Mouse (Mus musculus) MEL (cell line): Measurements from ENCODE around the gene Pdcl3. TPM values are rescaled to one million over a fixed set of nuclear protein-coding genes. Genes with fewer than 3 reads are reported as not detected.

Experiments
- DNase-seq: peaks from one replicate; pipeline ENCODE4 v3.0.0; 2011; ENCODE audit warnings: low read depth, low spot score
- H3K27ac ChIP-seq: 2 replicates; pipeline ENCODE4 v1.5.1; 2012; ENCODE audit warnings: low read depth, mild to moderate bottlenecking, control low read depth, low read length, moderate library complexity; ENCODE audit not compliant: control insufficient read depth
- H3K27me3 ChIP-seq, 2 experiments: fragments of 150-350 bp in 1 of 2; sonication (generic) in 1 of 2; 2 replicates each; pipeline ENCODE4 v1.6.1; 2012; ENCODE audit warnings: low read length in 2 of 2, mild to moderate bottlenecking in 2 of 2, improper control_type of control experiment in 1 of 2, moderate library complexity in 1 of 2; ENCODE audit not compliant: insufficient read depth in 2 of 2, control insufficient read depth in 1 of 2
- H3K36me3 ChIP-seq, 2 experiments: 2 replicates each; pipeline ENCODE4 v1.6.1; 2012 to 2014; ENCODE audit warnings: low read length in 2 of 2, improper control_type of control experiment in 1 of 2, inconsistent platforms in 1 of 2, mild to moderate bottlenecking in 1 of 2; ENCODE audit not compliant: insufficient read depth in 2 of 2, control insufficient read depth in 1 of 2
- H3K4me1 ChIP-seq, 2 experiments: fragments of 150-350 bp in 1 of 2; sonication (generic) in 1 of 2; 2 replicates each; pipeline ENCODE4 v1.6.1; 2012; ENCODE audit warnings: low read length in 2 of 2, improper control_type of control experiment in 1 of 2, mild to moderate bottlenecking in 1 of 2; ENCODE audit not compliant: insufficient read depth in 2 of 2, control insufficient read depth in 1 of 2
- H3K4me3 ChIP-seq, 2 experiments: fragments of 150-350 bp in 1 of 2; sonication (generic) in 1 of 2; 2 replicates each; pipeline ENCODE4 v1.5.1; 2012; ENCODE audit warnings: low read depth in 2 of 2, low read length in 2 of 2, mild to moderate bottlenecking in 2 of 2, moderate library complexity in 2 of 2, control low read depth in 1 of 2, improper control_type of control experiment in 1 of 2; ENCODE audit not compliant: control insufficient read depth in 1 of 2, insufficient read depth in 1 of 2
- H3K79me2 ChIP-seq: 2 replicates; pipeline ENCODE4 v1.6.1; 2012; ENCODE audit warnings: mild to moderate bottlenecking, low read length, moderate library complexity; ENCODE audit not compliant: control insufficient read depth, poor library complexity, insufficient read depth
- H3K9ac ChIP-seq: 2 replicates; pipeline ENCODE4 v1.6.1; 2012; ENCODE audit warnings: low read depth, mild to moderate bottlenecking, control low read depth, low read length, moderate library complexity; ENCODE audit not compliant: control insufficient read depth, poor library complexity, severe bottlenecking
- H3K9me3 ChIP-seq: fragments of 150-350 bp; sonication (generic); replicated peaks from 2 replicates; pipeline ENCODE4 v1.6.1; 2012; ENCODE audit warnings: mild to moderate bottlenecking, low read length, improper control_type of control experiment, moderate library complexity; ENCODE audit not compliant: insufficient read depth
- CHD1 ChIP-seq: IDR thresholded peaks from 2 replicates; pipeline ENCODE4 v1.6.1; 2012; ENCODE audit warnings: low read depth, mild to moderate bottlenecking, inconsistent platforms, low read length, improper control_type of control experiment
- E2F4 ChIP-seq: IDR thresholded peaks from 2 replicates; pipeline ENCODE4 v1.6.1; 2011; ENCODE audit warnings: low read depth, low read length, improper control_type of control experiment, borderline replicate concordance
- EP300 ChIP-seq, 2 experiments: IDR thresholded peaks; 2 replicates each; pipeline ENCODE4 v1.6.1; 2011; ENCODE audit warnings: improper control_type of control experiment in 2 of 2, low read length in 2 of 2, low read depth in 1 of 2, mild to moderate bottlenecking in 1 of 2
- ETS1 ChIP-seq: IDR thresholded peaks from 2 replicates; pipeline ENCODE4 v1.6.1; 2012; ENCODE audit warnings: low read depth, mild to moderate bottlenecking, inconsistent platforms, low read length, improper control_type of control experiment, moderate library complexity
- GABPA ChIP-seq: IDR thresholded peaks from 2 replicates; pipeline ENCODE4 v1.6.1; 2012; ENCODE audit warnings: low read depth, mild to moderate bottlenecking, inconsistent platforms, low read length, improper control_type of control experiment, moderate library complexity
- GATA1 ChIP-seq: IDR thresholded peaks from 2 replicates; pipeline ENCODE4 v1.6.1; 2011; ENCODE audit warnings: low read depth, low read length, improper control_type of control experiment
- HCFC1 ChIP-seq: IDR thresholded peaks from 2 replicates; pipeline ENCODE4 v1.6.1; 2012; ENCODE audit warnings: low read depth, mild to moderate bottlenecking, inconsistent platforms, low read length, improper control_type of control experiment, moderate library complexity
- JUND ChIP-seq: IDR thresholded peaks from 2 replicates; pipeline ENCODE4 v1.6.1; 2011; ENCODE audit warnings: low read depth, mild to moderate bottlenecking, improper control_type of control experiment, low read length
- NRF1 ChIP-seq: IDR thresholded peaks from 2 replicates; pipeline ENCODE4 v1.6.1; 2014; ENCODE audit warnings: low read depth, mild to moderate bottlenecking, inconsistent platforms, low read length, improper control_type of control experiment, moderate library complexity; ENCODE audit not compliant: poor library complexity, insufficient read depth, severe bottlenecking
- RAD21 ChIP-seq: IDR thresholded peaks from 2 replicates; pipeline ENCODE4 v1.6.1; 2011; ENCODE audit warnings: mild to moderate bottlenecking, low read depth, low read length, improper control_type of control experiment
- SIN3A ChIP-seq: IDR thresholded peaks from 2 replicates; pipeline ENCODE4 v1.6.1; 2012; ENCODE audit warnings: low read length, improper control_type of control experiment, inconsistent platforms
- SMC3 ChIP-seq: IDR thresholded peaks from 2 replicates; pipeline ENCODE4 v1.6.1; 2011; ENCODE audit warnings: low read depth, low read length, improper control_type of control experiment
- TAL1 ChIP-seq: IDR thresholded peaks from 2 replicates; pipeline ENCODE4 v1.6.1; 2012; ENCODE audit warnings: mild to moderate bottlenecking, inconsistent platforms, low read length, moderate library complexity, mixed read lengths
- TBP ChIP-seq: IDR thresholded peaks from 2 replicates; pipeline ENCODE4 v1.8.0; 2011; ENCODE audit warnings: low read depth, low read length, improper control_type of control experiment
- UBTF ChIP-seq: IDR thresholded peaks from 2 replicates; pipeline ENCODE4 v1.6.1; 2012; ENCODE audit warnings: low read depth, mild to moderate bottlenecking, inconsistent platforms, low read length, improper control_type of control experiment, moderate library complexity, borderline replicate concordance; ENCODE audit not compliant: insufficient read depth
- USF1 ChIP-seq: IDR thresholded peaks from 2 replicates; pipeline ENCODE4 v1.6.1; 2014; ENCODE audit warnings: low read depth, mild to moderate bottlenecking, inconsistent platforms, low read length, improper control_type of control experiment, moderate library complexity
- ZC3H11A ChIP-seq: IDR thresholded peaks from 2 replicates; pipeline ENCODE4 v1.6.1; 2012; ENCODE audit warnings: low read depth, mild to moderate bottlenecking, inconsistent platforms, low read length, improper control_type of control experiment
- ZKSCAN1 ChIP-seq: IDR thresholded peaks from 2 replicates; pipeline ENCODE4 v1.6.1; 2012; ENCODE audit warnings: low read depth, mild to moderate bottlenecking, inconsistent platforms, low read length, improper control_type of control experiment, moderate library complexity
- ZMIZ1 ChIP-seq: IDR thresholded peaks from 2 replicates; pipeline ENCODE4 v1.6.1; 2012; ENCODE audit warnings: low read depth, mild to moderate bottlenecking, inconsistent platforms, low read length, improper control_type of control experiment, moderate library complexity
- ZNF384 ChIP-seq: IDR thresholded peaks from 2 replicates; pipeline ENCODE4 v1.6.1; 2012; ENCODE audit warnings: low read depth, mild to moderate bottlenecking, inconsistent platforms, low read length, improper control_type of control experiment
- polyA plus RNA-seq, 2 experiments: library from polyadenylated mRNA; stranded (reverse) in 1 of 2; unstranded in 1 of 2; fragments of >175 nt in 1 of 2; fragments of >200 nt in 1 of 2; gene quantifications; 2 replicates each; pipeline versions ENCODE4 v1.2.1 to v1.2.4; 2012; ENCODE audit warnings: low replicate concordance in 2 of 2, low read depth in 1 of 2; ENCODE audit not compliant: insufficient read length in 2 of 2, insufficient read depth in 1 of 2, missing spikeins in 1 of 2
- total RNA-seq: library from RNA; depleted of rRNA; stranded (reverse); fragments of 300-350 nt; gene quantifications from 2 replicates; pipeline ENCODE4 v1.2.3, GENCODE M21; 2012

The Pdcl3 gene
- total and polyA plus RNA-seq, 3 experiments, result 52.5 to 236 (median 71.5) TPM

- DNase-seq, result no peak
Measured at GRCm38 (mm10) chr1:39013843-39014242, 28.4 kb downstream of the Pdcl3 start.

GRCm38 (mm10) chr1:39015529-39015928, 30.1 kb downstream of the Pdcl3 start:
- no peaks in the 10 kb centered on the region for H3K27me3 ChIP-seq
- TF ChIP-seq NRF1, result no peak
- no peaks in the 10 kb centered on the region for H3K36me3 ChIP-seq
- no peak for DNase-seq
- no peak overlapping the region for H3K4me3 ChIP-seq
- no peak overlapping the region for H3K9ac ChIP-seq
- no peaks in the 10 kb centered on the region for H3K9me3 ChIP-seq
- no peaks in the 10 kb centered on the region for H3K4me1 ChIP-seq
- H3K79me2 ChIP-seq, result no peaks in the 10 kb centered on the region
- no peak overlapping the region for H3K27ac ChIP-seq

More at GRCm38 (mm10) chr1:39013843-39014242, 28.4 kb downstream of the Pdcl3 start:
- H3K9me3 ChIP-seq, result no peaks in the 10 kb centered on the region
- H3K9ac ChIP-seq, result no peak overlapping the region
- H3K4me3 ChIP-seq, result no peak overlapping the region
- no peak for TF ChIP-seq ETS1
- TF ChIP-seq CHD1, result no peak
- TF ChIP-seq HCFC1, result no peak
- TF ChIP-seq TBP, result no peak
- no peak for TF ChIP-seq ZKSCAN1
- no peak for TF ChIP-seq UBTF
- no peak for TF ChIP-seq GABPA
- no peak for TF ChIP-seq SIN3A
- TF ChIP-seq E2F4, result no peak
- no peak for TF ChIP-seq GATA1
- no peak for TF ChIP-seq USF1
- TF ChIP-seq SMC3, result no peak
- no peak for TF ChIP-seq ZMIZ1
- TF ChIP-seq JUND, result no peak
- TF ChIP-seq TAL1, result no peak
- TF ChIP-seq EP300 (IDR thresholded peaks at IDR 0.05; ENCODE audit: low read depth in 1 of 2, low read length in 2 of 2), result no peak
- no peak for TF ChIP-seq ZNF384
- no peak for TF ChIP-seq ZC3H11A
- no peak for TF ChIP-seq RAD21
- H3K36me3 ChIP-seq, result no peaks in the 10 kb centered on the region
- H3K4me1 ChIP-seq, result no peaks in the 10 kb centered on the region
- no peaks in the 10 kb centered on the region for H3K79me2 ChIP-seq
- no peak overlapping the region for H3K27ac ChIP-seq
- H3K27me3 ChIP-seq, result no peaks in the 10 kb centered on the region
